Mouse (Mus musculus): Measurements from ENCODE around the gene Mkrn2. TPM values are rescaled to one million over a fixed set of nuclear protein-coding genes. Genes with fewer than 3 reads are reported as not detected.
A peak's percentile ranks its signal among the peaks of the same experiment; 100 is the strongest.

Mkrn2 gene
- total and polyA plus RNA-seq, 3 experiments, result 13.1 to 38.1 TPM; not detected in 1

- peak; percentile 66 for DNase-seq (ENCODE audit: low read depth, low spot score)
- Histone ChIP-seq H3K4me3 (ENCODE audit: control insufficient read depth in 1 of 2, insufficient read depth in 1 of 2, low read depth in 2 of 2, low read length in 2 of 2) (no peak overlapping the region), H3K9me3 (replicated peaks; ENCODE audit: insufficient read depth, low read length) (no peaks in the 10 kb centered on the region), H3K9ac (ENCODE audit: control insufficient read depth, low read depth, low read length, poor library complexity, severe bottlenecking) (no peak overlapping the region), H3K27me3 (ENCODE audit: control insufficient read depth in 1 of 2, insufficient read depth in 2 of 2, low read length in 2 of 2) (no peaks in the 10 kb centered on the region), H3K27ac (ENCODE audit: control insufficient read depth, low read depth, low read length) (peak overlapping the region; percentile 27), H3K79me2 (ENCODE audit: control insufficient read depth, insufficient read depth, low read length, poor library complexity) (peaks cover 59% of the 10 kb centered on the region), H3K36me3 (ENCODE audit: control insufficient read depth in 1 of 2, insufficient read depth in 2 of 2, low read length in 2 of 2) (peaks cover 0 to 51% of the 10 kb centered on the region in 2 experiments; a peak in 3 of 4 replicates), H3K4me1 (ENCODE audit: control insufficient read depth in 1 of 2, insufficient read depth in 2 of 2, low read length in 2 of 2) (peaks cover 33 to 42% of the 10 kb centered on the region in 2 experiments)
- TF ChIP-seq MAX (IDR thresholded peaks at IDR 0.05; ENCODE audit: low read length) (no peak), ZMIZ1 (IDR thresholded peaks at IDR 0.05; ENCODE audit: low read depth, low read length) (no peak), MYB (IDR thresholded peaks at IDR 0.05; ENCODE audit: low read depth, low read length) (0 out of 2 replicates have a peak, but pooled peaks have one; percentile 18), TCF12 (IDR thresholded peaks at IDR 0.05; ENCODE audit: low read depth, low read length) (peak; percentile 78), ZKSCAN1 (IDR thresholded peaks at IDR 0.05; ENCODE audit: low read depth, low read length) (no peak), MAZ (IDR thresholded peaks at IDR 0.05; ENCODE audit: low read depth, low read length) (no peak; the same call in 1 of the 2 replicates), EP300 (IDR thresholded peaks at IDR 0.05; ENCODE audit: low read depth in 1 of 2, low read length in 2 of 2) (peak; percentile 73 to 79), ZC3H11A (IDR thresholded peaks at IDR 0.05; ENCODE audit: low read depth, low read length) (no peak), CHD1 (IDR thresholded peaks at IDR 0.05; ENCODE audit: low read depth, low read length) (no peak), USF2 (IDR thresholded peaks at IDR 0.05; ENCODE audit: borderline replicate concordance in 1 of 2, insufficient read depth in 1 of 2, low read depth in 1 of 2, low read length in 2 of 2) (no peak), KAT2A (conservative IDR thresholded peaks at IDR 0.05; ENCODE audit: low read depth, low read length) (no peak), MXI1 (IDR thresholded peaks at IDR 0.05; ENCODE audit: low read depth, low read length) (0 out of 2 replicates have a peak, but pooled peaks have one; percentile 35), CTCF (IDR thresholded peaks at IDR 0.05 in 2 of 3, conservative IDR thresholded peaks at IDR 0.05 in 1 of 3; ENCODE audit: control insufficient read depth in 1 of 3, insufficient read depth in 1 of 3, low read depth in 2 of 3, low read length in 3 of 3, poor library complexity in 1 of 3, severe bottlenecking in 1 of 3) (no peak), NELFE (IDR thresholded peaks at IDR 0.05; ENCODE audit: low read depth, low read length) (no peak), POLR2AphosphoS5 (IDR thresholded peaks at IDR 0.05; ENCODE audit: borderline replicate concordance, low read depth, low read length) (no peak), BHLHE40 (IDR thresholded peaks at IDR 0.05; ENCODE audit: borderline replicate concordance, low read depth, low read length) (peak; percentile 79; the same call in 1 of the 2 replicates), SIN3A (IDR thresholded peaks at IDR 0.05; ENCODE audit: low read length) (peak; percentile 61; the same call in 1 of the 2 replicates), ZNF384 (IDR thresholded peaks at IDR 0.05; ENCODE audit: low read depth, low read length) (no peak), RAD21 (IDR thresholded peaks at IDR 0.05; ENCODE audit: low read depth, low read length) (no peak), UBTF (IDR thresholded peaks at IDR 0.05; ENCODE audit: borderline replicate concordance, insufficient read depth, low read depth, low read length) (no peak), GATA1 (IDR thresholded peaks at IDR 0.05; ENCODE audit: low read depth, low read length) (peak; percentile 70), RCOR1 (IDR thresholded peaks at IDR 0.05; ENCODE audit: low read depth, low read length) (peak; percentile 45; the same call in 1 of the 2 replicates), JUND (IDR thresholded peaks at IDR 0.05; ENCODE audit: low read depth, low read length) (no peak), POLR2AphosphoS2 (IDR thresholded peaks at IDR 0.05; ENCODE audit: low read length) (no peak), E2F4 (IDR thresholded peaks at IDR 0.05; ENCODE audit: borderline replicate concordance, low read depth, low read length) (no peak), MYC (IDR thresholded peaks at IDR 0.05; ENCODE audit: low read depth, low read length) (no peak), POLR2A (IDR thresholded peaks at IDR 0.05; ENCODE audit: control insufficient read depth in 1 of 2, insufficient read depth in 1 of 2, low read depth in 1 of 2, low read length in 2 of 2, poor library complexity in 1 of 2) (no peak), HCFC1 (IDR thresholded peaks at IDR 0.05; ENCODE audit: low read depth, low read length) (0 out of 2 replicates have a peak, but pooled peaks have one; percentile 14), MAFK (IDR thresholded peaks at IDR 0.05; ENCODE audit: borderline replicate concordance, low read depth, low read length) (0 out of 2 replicates have a peak, but pooled peaks have one; percentile 12), MEF2A (IDR thresholded peaks at IDR 0.05; ENCODE audit: extremely low read depth, insufficient replicate concordance, low read depth, low read length, poor library complexity, severe bottlenecking) (no peak), NRF1 (IDR thresholded peaks at IDR 0.05; ENCODE audit: insufficient read depth, low read depth, low read length, poor library complexity, severe bottlenecking) (no peak), ELF1 (IDR thresholded peaks at IDR 0.05; ENCODE audit: low read depth, low read length) (no peak), SMC3 (IDR thresholded peaks at IDR 0.05; ENCODE audit: low read depth, low read length) (no peak), TAL1 (IDR thresholded peaks at IDR 0.05; ENCODE audit: low read length) (peak; percentile 9; the same call in 1 of the 2 replicates), GABPA (IDR thresholded peaks at IDR 0.05; ENCODE audit: low read depth, low read length) (no peak), ETS1 (IDR thresholded peaks at IDR 0.05; ENCODE audit: low read depth, low read length) (peak; percentile 92), USF1 (IDR thresholded peaks at IDR 0.05; ENCODE audit: low read depth, low read length) (no peak)
These were observed 57.1 kb downstream of the Mkrn2 start for GRCm38 (mm10) chr6:115658802-115659201.

Measured in MEL (cell line).